ENCODE assay signal across 8 mouse cellular contexts in genomic region chr2:170511073-170511891, GRCm38 (mm10). TPM values are rescaled to one million over a fixed set of nuclear protein-coding genes. Genes with fewer than 3 reads are reported as not detected.
DNase-seq lines count a peak whose midpoint lies in the region; ATAC-seq and TF ChIP-seq lines count a peak whose summit lies in the region.

No protein-coding gene starts in this region.

- peak; percentile 94 for DNase-seq in gastrocnemius, postnatal 10 days
- DNase-seq in left cerebral cortex, postnatal 10 days (ENCODE audit: extremely low spot score in 1 of 2, low spot score in 2 of 2) = peak; percentile 88 to 90
- peak; percentile 89 for DNase-seq in right cerebral cortex, postnatal 25 days
- peak; percentile 84 to 92 for DNase-seq in urinary bladder, postnatal 4 days (ENCODE audit: low spot score in 2 of 2)

- peak; percentile 85 for TF ChIP-seq CTCF in cortical plate, adult 2 months (IDR thresholded peaks at IDR 0.05; ENCODE audit: extremely low read depth, insufficient read depth, low read length)

- H3K27ac ChIP-seq in cortical plate, adult 2 months (ENCODE audit: insufficient read depth, low read length) = peak overlapping the region; percentile 93

- ATAC-seq in activated CD4-positive, CD25-positive, alpha-beta regulatory T cell, adult 4 months = peak; percentile 85
- peak; percentile 85 for ATAC-seq in inflammation-experienced regulatory T-cells, adult 6 months
- ATAC-seq in megakaryocyte-erythroid progenitor cell, adult 5-6 weeks (replicated peaks; ENCODE audit: low FRiP score, low TSS enrichment, poor library complexity, severe bottlenecking) = peak; percentile 80

- intact Hi-C loops in left cerebral cortex, postnatal 10 days (cut with DNase I) = no loop called here

- H3K4me1 ChIP-seq in cortical plate, adult 2 months (ENCODE audit: control insufficient read depth, insufficient read depth, low read length) = peaks cover 2% of the 10 kb centered on the region; the same call in 1 of the 2 replicates

- peak overlapping the region; percentile 67 for H3K4me3 ChIP-seq in cortical plate, adult 2 months (ENCODE audit: insufficient read depth, low read length)

- peak; percentile 17; the same call in 1 of the 2 replicates for TF ChIP-seq POLR2A in cortical plate, adult 2 months (IDR thresholded peaks at IDR 0.05; ENCODE audit: extremely low read depth, insufficient read depth, low read length)

RNA-seq across cellular contexts. Expression of gene Cyp24a1, which starts 14.3 kb away (rescaled TPM):
- under 1 TPM in 1 of 2 experiments, not detected in 1; 0.19 TPM for polyA plus RNA-seq in activated CD4-positive, CD25-positive, alpha-beta regulatory T cell, adult 4 months (2017; shearing (Covaris generic))
- 0.08 and 0.15 TPM in 2 replicates for polyA plus RNA-seq in cortical plate, adult 2 months (2012; rRNA removed)
- not detected for total RNA-seq in gastrocnemius, postnatal 10 days (2021)
- not detected for polyA plus RNA-seq in inflammation-experienced regulatory T-cells, adult 6 months (2017; shearing (Covaris generic))
- not detected for total RNA-seq in left cerebral cortex, postnatal 10 days (2021)
- total RNA-seq in megakaryocyte-erythroid progenitor cell, adult 5-6 weeks (2014; fragmentation: Nextera tagmentation) = not detected in 2 replicates
- total RNA-seq in megakaryocyte-erythroid progenitor cell, adult 5-6 weeks (2017) = not detected in 2 replicates

RNA-seq across cellular contexts. Expression of gene Pfdn4, which starts 15.1 kb away (rescaled TPM):
- polyA plus RNA-seq in activated CD4-positive, CD25-positive, alpha-beta regulatory T cell, adult 4 months (2017; shearing (Covaris generic)) = 10 to 100 TPM; 52.3 to 58.8 TPM
- polyA plus RNA-seq in cortical plate, adult 2 months (2012; rRNA removed) = 29.4 and 33.2 TPM in 2 replicates
- 10 to 100 TPM; 21.9 to 25.9 TPM for total RNA-seq in gastrocnemius, postnatal 10 days (2021)
- polyA plus RNA-seq in inflammation-experienced regulatory T-cells, adult 6 months (2017; shearing (Covaris generic)) = 10 to 100 TPM; 48.8 to 73.6 (median 49.4) TPM
- total RNA-seq in left cerebral cortex, postnatal 10 days (2021) = 10 to 100 TPM; 37.3 to 40.9 TPM
- total RNA-seq in megakaryocyte-erythroid progenitor cell, adult 5-6 weeks (2014; fragmentation: Nextera tagmentation) = 53.8 and 62.9 TPM in 2 replicates
- 90.7 and 91.2 TPM in 2 replicates for total RNA-seq in megakaryocyte-erythroid progenitor cell, adult 5-6 weeks (2017)

Comparison
In these comparisons a context has a peak if more than half of its experiments do, and no peak if none do; other contexts are left out.
1. Peak in every context shown above with its lines: DNase-seq, ATAC-seq, H3K4me3 ChIP-seq and H3K27ac ChIP-seq.